Mouse (Mus musculus): ENCODE data around the gene Rgs7.

GRCm38 (mm10) chr1:175073500-175074232 lies 418.6 kb downstream of the Rgs7 start:
- TF ChIP-seq CTCF (IDR thresholded peaks at IDR 0.05; ENCODE audit: extremely low read depth, insufficient read depth, insufficient read length, insufficient replicate concordance) (no peak), POLR2A (IDR thresholded peaks at IDR 0.05; ENCODE audit: low read depth, low read length) (no peak)

Measured in spleen, adult 2 months (tissue).